Mouse (Mus musculus): ENCODE results near the gene Slc5a3. TPM values are rescaled to one million over a fixed set of nuclear protein-coding genes. Genes with fewer than 3 reads are reported as not detected.

Gene Slc5a3
- 1 to 10 TPM; 5.4 to 10.0 (median 6.3) TPM for polyA plus RNA-seq (2017; shearing (Covaris generic))

DNA sequence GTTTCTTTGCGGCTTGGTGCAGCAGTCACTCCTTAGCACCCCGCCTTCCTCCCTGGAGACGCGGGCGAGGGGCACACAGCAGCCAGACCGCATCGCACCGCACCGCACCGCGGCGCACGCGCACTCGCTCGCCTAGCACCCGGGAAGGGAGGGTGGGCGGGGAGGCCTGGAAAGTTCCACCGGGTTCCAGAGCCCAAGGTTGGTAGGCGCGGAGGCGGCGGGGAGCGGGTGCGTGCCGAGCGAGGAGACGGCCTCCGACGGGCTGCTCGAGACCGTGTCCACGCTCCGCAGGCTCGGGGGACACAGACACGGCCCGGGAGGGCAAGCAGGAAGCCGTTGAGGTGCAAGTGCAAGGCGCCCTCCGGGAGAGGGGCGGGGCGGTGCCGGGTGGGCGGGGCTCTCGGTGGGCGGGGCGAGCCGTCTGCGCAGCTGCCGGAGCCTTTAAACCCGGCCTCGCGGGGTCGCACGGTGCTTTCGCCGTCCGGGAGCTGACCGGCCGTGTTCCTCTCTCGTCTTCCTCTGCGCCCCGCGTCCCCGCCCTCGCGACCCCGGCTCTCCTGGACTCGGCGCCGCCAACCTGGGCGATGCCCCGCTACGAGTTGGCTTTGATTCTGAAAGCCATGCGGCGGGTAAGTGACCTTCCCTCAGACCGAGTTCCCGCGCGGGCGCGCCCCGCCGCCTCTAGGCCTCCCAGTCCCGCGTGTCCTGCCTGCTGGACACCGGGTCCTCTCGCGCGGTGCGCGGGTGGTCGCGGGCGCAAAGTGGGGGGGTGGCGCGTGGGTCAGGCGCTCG is at the start of gene Slc5a3, which contains the start of the genes Mrps6 and Gm49711:
Gene Slc5a3, plus strand, starts transcription at position 471 of the 792 bp plus-strand sequence.
Gene Mrps6, plus strand, starts transcription at position 419 of the 792 bp plus-strand sequence.
Gene Gm49711, plus strand, starts transcription at position 465 of the 792 bp plus-strand sequence.
- peak; percentile 53 for ATAC-seq

DNA sequence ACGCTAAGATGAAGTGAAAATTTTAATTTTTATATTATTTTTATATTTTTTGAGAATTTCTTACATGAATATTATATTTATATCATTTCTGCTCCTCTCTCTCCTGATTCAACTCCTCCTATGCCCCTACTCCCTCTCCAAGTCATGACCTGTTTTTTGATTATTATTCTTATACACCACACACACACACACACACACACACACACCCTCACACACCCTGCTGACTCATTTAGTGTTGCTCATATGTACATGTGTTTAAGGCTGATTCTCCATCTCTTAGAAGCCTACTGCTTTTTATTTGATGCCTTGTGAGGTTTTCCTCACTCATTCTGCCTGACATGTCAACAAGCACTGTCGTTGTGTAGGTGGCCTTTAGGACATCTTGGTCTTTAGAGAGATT is 48.5 kb upstream of the Slc5a3 start:
- no peak for ATAC-seq

DNA sequence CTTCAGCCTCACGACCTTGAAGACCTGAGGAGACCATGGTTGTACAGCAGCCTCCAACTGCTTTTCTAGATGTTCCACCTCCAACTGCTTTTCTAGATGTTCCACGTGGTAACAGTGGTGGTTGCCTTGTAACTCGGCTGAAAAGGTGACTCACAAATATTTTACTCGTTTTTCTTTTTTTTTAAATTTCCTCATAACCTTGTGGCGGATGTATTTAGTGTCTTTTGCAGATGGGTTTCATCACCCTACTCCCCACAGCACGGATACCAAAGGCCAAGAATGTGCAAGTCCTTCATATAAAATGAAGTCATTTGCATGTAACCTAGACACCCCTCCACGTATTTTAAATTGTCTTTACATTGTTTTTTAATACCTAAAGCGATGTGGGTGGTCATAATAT is 41.3 kb upstream of the Slc5a3 start:
- no peak for ATAC-seq

DNA sequence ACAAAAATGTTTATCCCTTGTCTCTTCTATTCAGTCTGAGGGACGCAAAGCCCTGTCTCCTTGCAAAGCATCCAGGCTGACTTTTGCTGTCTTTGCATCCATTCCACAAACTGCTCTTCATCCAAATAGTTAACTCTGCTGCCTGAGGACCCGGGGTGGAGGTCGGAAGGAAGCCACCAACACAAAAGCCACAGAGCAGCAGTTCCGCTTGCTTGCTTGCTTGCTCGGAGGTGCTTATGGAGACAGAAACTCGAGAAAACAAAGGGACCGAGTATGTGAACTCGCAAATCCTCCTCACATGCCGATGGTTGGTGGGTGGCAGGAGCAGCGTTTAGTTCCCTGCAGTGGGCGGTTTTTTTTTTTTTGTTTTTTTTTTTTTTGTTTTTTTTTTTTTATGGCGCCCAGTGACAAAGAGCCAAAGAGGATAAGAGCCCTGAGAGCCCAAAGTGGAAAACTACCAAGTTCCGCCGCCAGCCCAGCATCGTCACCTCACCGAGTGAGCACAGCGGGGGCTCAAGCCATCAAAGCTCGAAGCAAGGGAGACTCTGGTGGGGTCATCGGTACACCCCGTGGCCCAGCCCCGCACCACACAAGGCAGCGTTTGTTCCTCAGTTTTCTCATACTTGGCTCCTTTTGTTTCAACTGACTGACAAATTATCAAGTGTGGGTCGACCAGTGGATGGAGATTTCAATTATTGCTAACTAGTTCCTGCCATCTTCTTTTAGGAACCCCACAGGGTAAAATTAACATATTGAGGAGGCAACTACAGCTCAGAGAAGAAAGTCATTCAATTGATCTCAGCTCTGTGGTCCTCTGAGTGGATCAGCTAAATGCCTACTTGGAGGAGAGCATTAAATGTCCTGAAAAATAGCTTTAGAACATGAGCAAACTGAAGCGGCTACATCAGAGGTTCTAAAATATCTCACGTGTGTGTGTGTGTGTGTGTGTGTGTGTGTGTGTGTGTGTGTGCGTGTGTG is 38.7 kb upstream of the Slc5a3 start:
- peak; percentile 71 for ATAC-seq

DNA sequence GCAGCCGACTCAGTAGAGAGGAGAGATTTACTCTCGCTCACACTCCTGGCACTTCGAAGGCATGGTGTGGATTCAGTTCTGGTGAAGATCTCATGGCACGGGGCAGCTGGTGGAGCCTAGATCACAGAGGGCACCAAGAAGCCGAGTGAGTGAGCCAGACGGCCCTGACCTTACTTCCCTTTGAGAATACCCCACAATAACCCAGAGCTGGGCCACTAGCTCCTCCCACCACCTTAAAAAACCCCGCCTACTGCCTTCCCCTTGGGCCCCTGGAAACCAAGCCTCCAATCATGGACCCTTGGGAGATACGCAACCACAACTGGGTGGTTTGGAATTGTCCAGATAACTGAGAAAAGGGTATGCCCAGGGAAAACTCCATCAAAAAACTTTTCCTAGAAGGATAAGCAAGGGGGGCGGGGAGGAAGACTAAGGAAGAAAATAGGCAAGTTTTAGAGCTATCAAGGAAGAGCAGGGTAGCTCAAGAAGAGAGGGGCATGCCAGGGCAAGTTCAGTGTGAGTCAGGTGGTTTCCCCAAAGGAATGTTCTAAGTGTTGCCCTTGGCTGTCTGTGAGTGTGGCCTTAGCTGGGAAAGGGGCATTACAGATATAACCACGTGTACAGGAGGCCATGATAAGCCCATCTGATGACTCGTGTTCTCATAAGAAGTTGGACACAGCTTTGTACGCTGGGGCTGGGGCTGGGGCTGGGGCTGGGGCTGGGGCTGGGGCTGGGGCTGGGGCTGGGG is 36.3 kb upstream of the Slc5a3 start:
- no peak for ATAC-seq

DNA sequence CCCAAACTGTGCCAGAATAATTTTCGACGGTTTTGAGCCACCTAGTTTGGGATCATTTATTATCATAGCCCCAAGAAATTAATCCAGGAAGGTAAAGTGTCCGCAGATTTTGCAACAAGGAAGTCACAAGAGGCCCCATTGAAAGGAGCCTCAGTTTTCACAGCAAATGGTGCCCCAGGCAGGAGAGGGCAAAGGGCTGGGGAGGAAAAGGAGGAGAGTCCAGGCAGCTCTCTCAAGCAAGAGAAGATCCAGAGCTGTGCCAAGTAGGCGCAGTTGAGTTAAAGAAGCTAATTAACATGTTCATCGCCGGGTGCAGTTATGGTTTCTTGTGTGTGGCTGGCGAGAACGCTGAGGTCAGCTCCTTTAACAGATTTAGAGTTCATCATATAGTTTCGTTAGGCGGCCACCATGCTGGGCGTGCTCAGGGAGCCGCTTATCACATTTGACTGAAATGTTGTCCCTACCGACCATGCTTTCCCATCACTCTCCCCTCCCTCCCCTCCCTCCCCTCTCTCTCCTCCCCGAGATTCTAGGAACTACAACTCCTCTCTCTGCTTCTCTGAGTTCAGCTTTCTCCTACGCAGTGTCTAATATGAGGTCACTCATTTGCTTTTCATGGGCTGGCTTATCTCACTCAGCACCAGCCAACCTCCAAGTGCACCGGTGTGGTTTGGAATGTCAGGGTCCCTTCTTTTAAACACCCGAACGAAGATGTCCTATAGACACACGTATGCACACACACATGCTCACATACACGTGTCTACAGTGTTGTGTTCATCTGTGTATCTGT is 35.4 kb upstream of the Slc5a3 start:
- ATAC-seq: no peak

DNA sequence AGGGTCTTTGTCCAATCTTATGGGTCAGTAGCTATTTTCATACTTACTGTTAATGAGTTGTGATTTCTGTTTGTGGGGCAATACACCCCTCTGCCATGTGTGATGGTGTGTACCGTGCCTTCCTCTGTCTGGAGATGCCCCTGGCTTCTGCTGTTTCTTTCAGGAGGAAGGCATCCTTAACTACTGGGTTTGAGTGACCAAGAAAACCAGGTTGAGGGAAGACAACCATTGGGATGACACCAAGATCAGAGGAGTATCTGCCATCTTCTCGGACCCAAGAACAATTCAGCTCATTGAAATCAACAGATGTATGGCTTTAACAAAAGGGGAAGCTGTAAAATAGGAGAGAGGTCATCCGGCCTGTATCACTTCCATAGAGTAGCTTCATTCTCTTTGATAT is 24.8 kb upstream of the Slc5a3 start:
- ATAC-seq: no peak

DNA sequence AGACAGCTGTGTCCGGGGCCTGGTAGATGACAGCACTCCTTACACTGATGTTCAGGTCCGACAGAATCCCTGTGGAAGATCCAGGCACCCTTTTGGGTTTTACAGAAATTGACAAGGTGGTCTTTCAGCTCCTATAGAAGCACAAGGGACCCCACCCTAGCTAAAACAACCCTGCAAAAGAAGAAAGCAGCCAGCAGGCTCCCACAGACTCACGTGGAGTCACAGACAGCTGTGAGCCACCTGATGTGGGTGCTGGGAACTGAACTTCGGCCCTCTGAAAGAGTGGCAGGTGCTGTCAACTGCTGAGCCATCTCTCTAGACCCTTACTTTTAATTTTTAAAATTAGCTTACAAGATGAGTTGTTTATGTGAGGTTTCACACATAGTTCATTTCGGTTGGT is 23.4 kb upstream of the Slc5a3 start:
- no peak for ATAC-seq

DNA sequence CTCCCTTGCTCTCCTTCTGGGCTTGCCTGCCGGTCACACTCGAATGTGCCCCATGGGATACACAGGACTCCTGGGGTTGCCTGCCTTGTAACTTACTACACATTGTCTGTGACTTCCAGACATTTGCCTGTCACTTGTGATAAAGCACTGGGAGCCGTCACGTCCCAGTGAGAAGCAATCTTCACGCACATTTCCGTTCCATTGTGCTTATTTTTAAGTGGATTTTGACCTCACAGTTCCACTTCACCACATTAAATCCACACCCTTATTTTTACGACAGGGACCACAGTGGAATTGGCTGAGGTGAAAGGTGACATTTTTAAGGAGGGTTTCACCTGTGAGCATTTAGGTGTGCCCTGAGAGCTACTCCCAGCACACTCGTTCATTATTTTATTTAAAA is 21.4 kb upstream of the Slc5a3 start:
- no peak for ATAC-seq

DNA sequence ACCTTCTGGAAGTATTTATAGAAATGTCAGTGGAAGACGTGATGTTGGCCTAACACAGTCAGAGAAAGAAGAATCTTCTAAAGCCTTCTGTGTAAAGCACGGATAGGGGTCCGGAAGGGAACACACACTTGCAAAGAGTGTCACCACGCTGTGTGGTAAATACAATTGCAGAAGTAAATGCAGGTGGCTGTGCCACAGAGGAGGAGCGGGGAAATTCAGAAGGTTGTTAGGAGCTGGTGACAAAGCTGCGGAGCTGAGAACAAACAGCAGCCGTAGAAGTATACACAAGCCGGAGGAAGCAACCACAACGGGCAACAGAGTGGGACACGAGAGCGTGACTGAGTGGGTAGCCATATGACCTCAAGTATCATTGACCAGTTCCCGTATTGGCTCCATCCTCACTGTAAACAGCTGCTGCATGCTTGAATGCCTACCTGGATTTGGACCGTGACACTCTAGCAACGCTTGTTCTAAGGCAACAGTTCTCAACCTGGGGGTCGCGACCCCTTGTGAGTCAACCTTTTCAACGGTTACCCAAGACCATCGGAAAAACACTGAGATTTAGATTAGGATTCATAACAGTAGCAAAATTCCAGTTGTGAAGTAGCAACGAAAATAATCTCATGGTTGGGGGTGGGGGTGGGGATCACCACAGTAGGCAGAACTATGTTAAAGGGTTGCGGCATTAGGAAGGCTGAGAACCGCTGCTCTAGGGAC is 20.1 kb upstream of the Slc5a3 start:
- no peak for ATAC-seq

DNA sequence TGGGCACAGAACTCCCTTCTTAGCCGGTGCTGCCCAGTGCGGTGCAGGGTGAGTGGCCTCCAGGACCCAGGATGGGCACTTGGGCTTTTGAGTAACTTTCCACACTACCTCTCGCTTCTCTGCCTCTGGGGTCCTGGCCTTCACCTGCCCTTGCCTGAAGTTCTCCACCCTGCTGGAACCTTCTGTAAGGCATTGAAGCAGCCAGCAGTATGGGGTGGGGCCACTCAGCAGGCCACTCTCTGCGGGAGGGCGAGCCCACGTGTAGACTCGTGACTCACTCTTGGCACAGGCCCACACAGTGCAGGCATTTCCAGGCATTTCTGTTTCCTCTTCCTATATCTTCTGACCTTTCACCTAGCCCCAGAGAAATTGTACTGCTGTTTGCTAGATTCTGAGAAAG is 18.7 kb upstream of the Slc5a3 start:
- no peak for ATAC-seq

DNA sequence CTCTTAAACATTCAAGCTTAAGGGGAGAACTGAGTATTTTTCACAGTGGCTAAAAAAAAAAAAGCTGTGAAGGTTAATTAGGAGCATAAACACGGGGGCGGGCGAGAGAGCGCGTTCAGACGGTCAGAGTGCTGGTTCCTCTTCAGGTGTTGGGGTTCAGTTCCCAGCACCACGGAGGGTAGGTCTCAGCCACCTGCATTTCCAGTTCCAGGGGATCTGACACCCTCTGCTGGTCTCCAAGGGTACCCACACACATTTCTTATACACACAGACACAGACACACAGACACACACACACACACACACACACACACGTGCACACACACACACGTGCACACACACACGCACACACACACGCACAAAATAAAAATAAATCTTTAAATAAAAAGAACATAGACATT is 18.2 kb upstream of the Slc5a3 start:
- no peak for ATAC-seq

DNA sequence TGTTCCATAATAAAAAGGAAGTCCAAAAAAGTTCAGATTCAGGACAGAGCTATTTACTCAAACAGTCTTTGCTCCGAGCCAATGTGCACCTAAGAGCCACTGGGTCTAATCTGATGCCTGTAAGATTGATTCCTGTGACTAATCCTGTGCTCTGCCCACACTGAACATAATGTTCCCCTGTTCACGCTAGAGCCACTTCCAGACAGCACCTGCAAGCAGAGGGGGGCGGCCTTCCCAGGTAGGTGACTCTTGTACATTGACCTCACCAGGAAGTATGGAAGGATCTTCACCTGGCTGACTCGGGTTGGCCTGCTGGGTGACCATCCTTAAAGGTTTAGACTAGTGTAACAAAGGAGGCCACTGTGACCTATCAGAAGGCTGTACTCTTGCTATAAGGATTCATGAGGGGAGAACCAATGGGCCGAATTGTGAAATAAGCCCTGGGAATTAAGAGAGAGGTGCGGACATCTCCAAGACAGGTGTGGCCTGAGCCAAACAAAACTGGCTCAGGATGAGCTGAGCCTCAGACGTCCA is 6.3 kb upstream of the Slc5a3 start:
- no peak for ATAC-seq

DNA sequence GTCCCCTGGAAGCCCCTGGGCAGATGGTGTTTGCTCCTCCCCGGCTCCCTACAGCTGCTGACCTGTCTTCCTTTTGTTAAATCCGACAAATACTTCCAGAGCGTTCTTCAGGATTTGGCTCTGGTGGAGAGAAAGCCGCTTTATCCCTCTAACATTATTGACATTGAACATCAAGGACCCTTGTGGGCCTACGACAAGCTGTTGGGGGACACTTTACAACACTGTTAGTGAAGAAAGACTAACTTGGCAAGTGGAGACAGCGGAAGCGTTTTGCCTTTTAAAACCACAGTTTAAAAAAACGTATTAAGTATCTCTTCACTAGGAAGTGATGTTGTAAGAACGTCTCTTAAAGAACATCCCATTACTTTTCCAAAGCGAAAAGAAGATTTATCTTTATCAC is 5.6 kb upstream of the Slc5a3 start:
- ATAC-seq: no peak

DNA sequence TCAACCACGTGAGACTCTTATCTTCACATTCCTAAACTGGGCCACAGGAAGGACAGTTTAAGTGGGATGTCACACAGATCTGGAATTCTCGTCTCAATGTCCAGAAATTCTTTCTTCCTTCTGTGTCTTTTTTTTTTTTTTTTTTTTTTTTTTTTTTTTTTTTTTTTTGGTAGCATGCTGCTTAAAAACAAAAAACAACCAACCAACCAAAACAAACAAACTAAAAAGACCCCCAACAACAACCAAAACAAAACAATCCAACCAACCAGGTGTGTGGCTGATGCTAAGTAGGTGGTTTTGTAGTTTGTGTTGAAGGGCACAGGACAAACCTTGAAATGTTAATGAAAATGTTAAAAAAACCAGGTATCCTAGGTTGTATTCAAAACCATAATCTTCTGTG is 1.4 kb upstream of the Slc5a3 start:
- no peak for ATAC-seq

DNA sequence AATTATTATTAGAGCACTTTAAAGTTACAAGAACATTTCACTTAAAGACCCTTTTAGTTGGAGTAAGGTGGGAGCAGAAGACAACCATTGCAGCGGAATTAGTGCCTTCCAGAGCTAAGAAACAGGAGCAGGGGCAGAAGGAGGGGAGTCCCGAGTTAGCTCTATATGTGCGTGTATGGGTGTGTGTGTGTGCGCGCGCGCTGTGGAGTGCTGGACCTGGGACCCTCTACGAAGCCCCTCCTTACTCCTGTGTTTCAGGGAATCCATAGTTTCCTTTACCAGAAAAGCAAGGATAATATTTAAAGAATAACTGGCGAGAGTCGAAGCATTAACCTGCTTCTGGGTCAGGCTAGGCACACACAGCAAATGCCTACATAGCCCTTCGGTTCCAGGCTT is 668 bp upstream of the Slc5a3 start:
- no peak for ATAC-seq

DNA sequence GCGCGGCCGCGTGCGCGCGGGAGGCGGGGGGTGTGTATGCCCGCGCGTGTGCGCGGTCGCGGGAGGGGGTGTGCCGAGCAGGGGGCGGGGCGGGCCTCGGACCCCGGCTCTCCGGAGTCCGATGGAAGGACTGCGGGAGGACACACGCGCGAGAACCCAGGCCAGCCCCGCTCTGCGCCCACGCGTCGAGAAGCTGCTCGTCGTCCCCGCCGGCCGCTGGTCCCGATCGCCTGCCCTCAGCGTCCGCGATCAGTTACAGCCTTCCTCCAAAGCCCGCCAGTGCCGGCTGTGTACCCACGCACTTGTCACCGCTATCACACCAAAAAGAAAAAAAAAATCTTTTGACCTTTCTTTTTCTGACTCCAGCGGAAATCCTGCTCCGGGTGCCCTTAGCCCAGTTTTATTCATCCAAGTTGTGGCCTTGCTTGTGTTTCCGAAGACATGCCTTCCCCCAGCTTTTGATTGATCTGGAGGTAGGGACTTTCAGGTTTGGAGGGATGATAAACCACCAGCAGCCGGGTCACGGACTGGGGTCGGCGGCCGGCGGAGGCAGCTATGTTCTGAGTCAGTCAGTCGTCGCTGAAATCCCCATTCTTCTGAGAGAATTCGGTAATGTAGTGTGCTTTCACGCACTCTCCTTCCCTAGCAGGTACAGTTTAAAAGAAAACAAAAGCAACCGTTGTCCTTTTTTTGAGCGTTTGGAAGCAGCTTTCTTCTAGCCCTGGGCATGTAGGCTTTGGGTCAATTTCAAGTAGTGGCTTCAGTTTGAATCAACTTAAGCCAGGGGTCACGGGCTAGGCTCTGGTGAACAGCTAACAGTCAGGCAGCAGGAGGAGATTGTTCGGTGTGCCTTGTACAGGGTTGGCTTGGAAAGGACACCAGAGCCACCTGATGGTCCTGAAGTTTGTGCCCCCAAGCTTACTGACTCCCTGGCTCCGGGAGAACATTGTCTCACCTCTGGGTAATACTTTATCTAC is 810 bp downstream of the Slc5a3 start:
- peak; percentile 39 for ATAC-seq

DNA sequence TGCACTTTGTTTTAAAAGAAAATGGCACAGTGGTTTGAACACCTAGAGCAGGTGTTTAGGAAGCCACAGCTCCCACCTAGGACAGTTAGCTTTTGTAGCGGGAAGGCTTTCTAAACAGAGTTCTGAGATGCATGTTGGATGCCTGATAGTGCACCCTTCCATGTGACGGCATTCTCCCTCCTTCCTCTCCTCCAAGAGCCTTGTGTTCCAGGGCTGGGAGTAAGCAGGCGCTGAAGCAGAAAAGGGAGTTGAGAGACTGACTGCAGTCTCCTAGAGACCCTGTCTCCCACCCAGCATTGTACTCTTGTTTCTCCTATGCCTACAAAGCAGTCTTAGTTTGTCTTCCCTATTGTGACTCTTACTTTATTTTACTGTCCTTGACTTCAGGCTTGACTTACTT is 2.1 kb downstream of the Slc5a3 start:
- ATAC-seq: no peak

DNA sequence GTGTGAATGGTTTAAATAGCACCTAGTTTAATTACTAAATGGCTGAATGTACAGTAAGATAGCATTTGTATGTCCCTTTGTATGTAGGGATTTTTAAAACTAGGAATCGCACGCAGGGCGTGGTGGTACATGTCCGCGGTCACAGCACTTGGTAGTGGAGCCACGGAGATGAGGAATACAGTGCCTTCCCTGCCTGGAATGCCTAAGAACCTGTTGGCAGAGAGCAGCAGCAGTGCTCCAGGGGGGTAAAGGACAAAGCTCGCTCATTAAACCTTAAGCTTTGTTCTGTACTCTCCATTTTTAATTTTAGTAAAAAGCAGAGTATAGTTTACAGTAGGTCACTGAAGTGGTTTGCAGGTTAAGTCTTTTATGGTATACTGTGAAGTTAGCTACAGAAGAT is 3.5 kb downstream of the Slc5a3 start:
- no peak for ATAC-seq

DNA sequence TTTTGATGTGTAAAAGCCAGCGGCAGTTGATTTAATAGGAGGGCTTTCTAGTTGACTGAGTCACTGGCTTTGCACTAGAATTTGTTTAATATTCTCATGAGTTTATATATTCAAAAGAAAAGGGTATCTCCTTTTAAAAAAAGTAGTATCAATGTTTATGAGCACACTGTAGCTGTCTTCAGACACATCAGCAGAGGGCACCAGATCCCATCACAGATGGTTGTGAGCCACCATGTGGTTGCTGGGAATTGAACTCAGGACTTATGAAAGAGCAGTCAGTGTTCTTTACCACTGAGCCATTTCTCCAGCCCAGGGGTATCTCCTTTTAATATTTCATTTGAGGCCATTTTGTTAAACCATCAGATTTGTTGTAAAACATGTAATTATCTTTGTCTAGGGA is 4.7 kb downstream of the Slc5a3 start:
- no peak for ATAC-seq
